In genomic region chr10:83140258-83140936, GRCm38 (mm10) we compare ENCODE assay signal across 10 mouse cellular contexts.
DNase-seq lines count a peak whose midpoint lies in the region; ATAC-seq lines count a peak whose summit lies in the region.
"Had no signal": no experiment of that assay in that cellular context is flagged by ENCODE, and none has a peak within 500 bp of the region (broad histone marks: within the 10 kb centered on the region; RNA-seq: fewer than 3 reads in every experiment).

No protein-coding gene starts in this region.

- ATAC-seq in kidney, embryonic 16.5 days (ENCODE audit: low FRiP score, low TSS enrichment) = no peak
- ATAC-seq in hindbrain, embryonic 14.5 days (ENCODE audit: low FRiP score) = 0 out of 2 replicates have a peak, but pooled peaks have one; percentile 55
- peak; percentile 53; the same call in 1 of the 2 replicates for ATAC-seq in neural tube, embryonic 15.5 days (ENCODE audit: low FRiP score)
- ATAC-seq: liver, postnatal 0 days had no signal

- H3K4me1 ChIP-seq in kidney, embryonic 16.5 days (ENCODE audit: insufficient read depth, low read length) = peaks cover 25% of the 10 kb centered on the region
- peaks cover 11% of the 10 kb centered on the region; the same call in 1 of the 2 replicates for H3K4me1 ChIP-seq in hindbrain, embryonic 14.5 days (replicated peaks; ENCODE audit: control insufficient read depth, insufficient read depth, low read length)
- H3K4me1 ChIP-seq in neural tube, embryonic 15.5 days = peaks cover 28% of the 10 kb centered on the region

- H3K27me3 ChIP-seq in kidney, embryonic 16.5 days (ENCODE audit: insufficient read depth, low read length) = no peaks in the 10 kb centered on the region
- H3K27me3 ChIP-seq in hindbrain, embryonic 14.5 days (ENCODE audit: control insufficient read depth, insufficient read depth, low read length) = no peaks in the 10 kb centered on the region
- H3K27me3 ChIP-seq in neural tube, embryonic 15.5 days (replicated peaks) = no peaks in the 10 kb centered on the region

- H3K36me3 ChIP-seq in kidney, embryonic 16.5 days (ENCODE audit: insufficient read depth, low read length) = no peaks in the 10 kb centered on the region
- no peaks in the 10 kb centered on the region for H3K36me3 ChIP-seq in hindbrain, embryonic 14.5 days (replicated peaks; ENCODE audit: control insufficient read depth, insufficient read depth)
- no peaks in the 10 kb centered on the region for H3K36me3 ChIP-seq in neural tube, embryonic 15.5 days

- 54% methylated on average over 16 of the region's 16 CpGs for WGBS in kidney, embryonic 16.5 days
- WGBS in hindbrain, embryonic 14.5 days = 65% methylated on average over 16 of the region's 16 CpGs
- 47% methylated on average over 16 of the region's 16 CpGs for WGBS in neural tube, embryonic 15.5 days

- DNase-seq in kidney, postnatal 10 days = no peak
- peak; percentile 47 for DNase-seq in embryo, embryonic 11 days
- DNase-seq in hindbrain, embryonic 14.5 days (ENCODE audit: low spot score) = no peak
- no peak for DNase-seq in cerebellum, adult 18-20 months
- DNase-seq in adrenal gland, adult 8-10 months = no peak
- no peak for DNase-seq in gastrocnemius, adult 18-20 months (ENCODE audit: low spot score)
- DNase-seq: liver, postnatal 0 days had no signal

- 0 out of 2 replicates have a peak overlapping the region, but pooled peaks have one; percentile 8 for H3K9ac ChIP-seq in kidney, embryonic 16.5 days (replicated peaks; ENCODE audit: low read length)
- no peak overlapping the region for H3K9ac ChIP-seq in hindbrain, embryonic 14.5 days
- H3K9ac ChIP-seq in neural tube, embryonic 15.5 days (replicated peaks) = no peak overlapping the region
- H3K9ac ChIP-seq: liver, postnatal 0 days had no signal

- H3K27ac ChIP-seq in kidney, embryonic 16.5 days (ENCODE audit: low read length) = no peak overlapping the region
- no peak overlapping the region for H3K27ac ChIP-seq in hindbrain, embryonic 14.5 days
- H3K27ac ChIP-seq in neural tube, embryonic 15.5 days (replicated peaks) = peak overlapping the region; percentile 19; the same call in 1 of the 2 replicates

- H3K9me3 ChIP-seq in kidney, embryonic 16.5 days (ENCODE audit: low read length) = no peaks in the 10 kb centered on the region
- no peaks in the 10 kb centered on the region for H3K9me3 ChIP-seq in hindbrain, embryonic 14.5 days (ENCODE audit: control insufficient read depth, low read length)
- H3K9me3 ChIP-seq in neural tube, embryonic 15.5 days (replicated peaks) = no peaks in the 10 kb centered on the region

- no peak overlapping the region for H3K4me3 ChIP-seq in kidney, embryonic 16.5 days (ENCODE audit: low read length)
- no peak overlapping the region for H3K4me3 ChIP-seq in hindbrain, embryonic 14.5 days (replicated peaks; ENCODE audit: low read length)
- H3K4me3 ChIP-seq in neural tube, embryonic 15.5 days (replicated peaks) = no peak overlapping the region
- H3K4me3 ChIP-seq: erythroblast, embryonic 14.5 days had no signal

- H3K4me2 ChIP-seq in kidney, embryonic 16.5 days (replicated peaks; ENCODE audit: low read depth, low read length) = no peak overlapping the region
- no peak overlapping the region for H3K4me2 ChIP-seq in hindbrain, embryonic 14.5 days (replicated peaks)
- no peak overlapping the region for H3K4me2 ChIP-seq in neural tube, embryonic 15.5 days
